Mouse (Mus musculus) MEL (cell line): ENCODE data around the gene Daglb.

Experiments used
- CTCF ChIP-seq, 3 experiments: IDR thresholded peaks in 2 of 3; conservative IDR thresholded peaks in 1 of 3; 2 replicates each; pipeline ENCODE4 v1.5.1; 2011 to 2012; ENCODE audit warnings: low read length in 3 of 3, low read depth in 2 of 3, mild to moderate bottlenecking in 2 of 3, improper control_type of control experiment in 1 of 3, inconsistent platforms in 1 of 3, mixed read lengths in 1 of 3, moderate library complexity in 1 of 3; ENCODE audit not compliant: control insufficient read depth in 1 of 3, insufficient read depth in 1 of 3, poor library complexity in 1 of 3, severe bottlenecking in 1 of 3
- EP300 ChIP-seq, 2 experiments: IDR thresholded peaks; 2 replicates each; pipeline ENCODE4 v1.6.1; 2011; ENCODE audit warnings: improper control_type of control experiment in 2 of 2, low read length in 2 of 2, low read depth in 1 of 2, mild to moderate bottlenecking in 1 of 2
- POLR2A ChIP-seq, 2 experiments: IDR thresholded peaks; 2 replicates each; pipeline ENCODE4 v1.6.1; 2011 to 2012; ENCODE audit warnings: low read length in 2 of 2, mild to moderate bottlenecking in 2 of 2, control low read depth in 1 of 2, improper control_type of control experiment in 1 of 2, low read depth in 1 of 2, moderate library complexity in 1 of 2; ENCODE audit not compliant: control insufficient read depth in 1 of 2, insufficient read depth in 1 of 2, poor library complexity in 1 of 2
- TCF12 ChIP-seq: IDR thresholded peaks from 2 replicates; pipeline ENCODE4 v1.6.1; 2014; ENCODE audit warnings: low read depth, mild to moderate bottlenecking, inconsistent platforms, low read length, improper control_type of control experiment, moderate library complexity
- ZKSCAN1 ChIP-seq: IDR thresholded peaks from 2 replicates; pipeline ENCODE4 v1.6.1; 2012; ENCODE audit warnings: low read depth, mild to moderate bottlenecking, inconsistent platforms, low read length, improper control_type of control experiment, moderate library complexity
- ZMIZ1 ChIP-seq: IDR thresholded peaks from 2 replicates; pipeline ENCODE4 v1.6.1; 2012; ENCODE audit warnings: low read depth, mild to moderate bottlenecking, inconsistent platforms, low read length, improper control_type of control experiment, moderate library complexity

DNA sequence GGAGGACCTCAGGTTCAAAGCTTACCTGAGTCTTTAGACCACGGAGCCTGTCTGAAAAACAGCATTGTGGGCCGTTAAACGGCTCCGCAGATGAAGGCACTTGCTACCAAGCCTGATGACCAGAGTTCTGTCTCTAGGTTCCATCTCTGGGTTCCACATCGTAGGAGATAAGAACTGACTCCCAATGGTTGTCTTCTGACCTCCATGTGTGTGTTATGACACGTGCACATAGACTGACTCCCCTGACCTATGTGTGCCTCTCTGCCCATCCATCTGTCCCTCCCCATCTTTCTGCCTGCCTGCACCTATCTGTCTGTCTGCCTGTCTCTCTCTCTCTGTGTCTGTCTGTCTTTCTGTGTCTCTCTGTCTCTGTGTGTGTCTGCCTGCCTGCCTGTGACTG, 3.5 kb downstream of the Daglb start:
- TF ChIP-seq CTCF (IDR thresholded peaks at IDR 0.05 in 2 of 3, conservative IDR thresholded peaks at IDR 0.05 in 1 of 3; ENCODE audit: control insufficient read depth in 1 of 3, insufficient read depth in 1 of 3, low read depth in 2 of 3, low read length in 3 of 3, poor library complexity in 1 of 3, severe bottlenecking in 1 of 3) (no peak), EP300 (IDR thresholded peaks at IDR 0.05; ENCODE audit: low read depth in 1 of 2, low read length in 2 of 2) (no peak), POLR2A (IDR thresholded peaks at IDR 0.05; ENCODE audit: control insufficient read depth in 1 of 2, insufficient read depth in 1 of 2, low read depth in 1 of 2, low read length in 2 of 2, poor library complexity in 1 of 2) (no peak), TCF12 (no peak), ZKSCAN1 (no peak), ZMIZ1 (no peak)
